Mouse (Mus musculus) c-Kit-positive CD71-negative TER-119-negative erythroid progenitor cells, embryonic 14.5 days (primary cell): Measurements from ENCODE around the gene Tenm1.

ENCODE experiments used
- DNase-seq: peaks from one replicate; pipeline ENCODE4 v3.0.0-alpha.2; 2013; ENCODE audit warnings: low read depth

Gene Tenm1

GRCm38 (mm10) chrX:43428855-43429263, at the start of gene Tenm1:
Gene Tenm1 (minus strand): TSS chrX:43429126.
- DNase-seq = no peak

GRCm38 (mm10) chrX:43467311-43467710, 38.4 kb upstream of the Tenm1 start:
- DNase-seq = no peak

- no peak for DNase-seq
These were observed 1.7 kb upstream of the Tenm1 start for GRCm38 (mm10) chrX:43430581-43430980.

GRCm38 (mm10) chrX:43429982-43430531, 1.1 kb upstream of the Tenm1 start:
- DNase-seq = no peak

- no peak for DNase-seq
These were observed 411 bp upstream of the Tenm1 start for GRCm38 (mm10) chrX:43429337-43429736.

- DNase-seq = no peak
These were observed 963 bp downstream of the Tenm1 start for GRCm38 (mm10) chrX:43427961-43428365.

- no peak for DNase-seq
These were observed 1.8 kb downstream of the Tenm1 start for GRCm38 (mm10) chrX:43427111-43427510.

GRCm38 (mm10) chrX:43397957-43398356, 31.0 kb downstream of the Tenm1 start:
- DNase-seq = no peak

- no peak for DNase-seq
These were observed 40.8 kb downstream of the Tenm1 start for GRCm38 (mm10) chrX:43388106-43388505.

GRCm38 (mm10) chrX:43372526-43372925, 56.4 kb downstream of the Tenm1 start:
- no peak for DNase-seq

GRCm38 (mm10) chrX:43319351-43319750, 109.6 kb downstream of the Tenm1 start:
- DNase-seq = no peak

GRCm38 (mm10) chrX:43317801-43318520, 111.0 kb downstream of the Tenm1 start:
- DNase-seq = no peak

- no peak for DNase-seq
These were observed 193.1 kb downstream of the Tenm1 start for GRCm38 (mm10) chrX:43235844-43236243.

- no peak for DNase-seq
These were observed 223.9 kb downstream of the Tenm1 start for GRCm38 (mm10) chrX:43205003-43205402.

- DNase-seq = no peak
These were observed 226.6 kb downstream of the Tenm1 start for GRCm38 (mm10) chrX:43202249-43202783.

- no peak for DNase-seq
These were observed 246.0 kb downstream of the Tenm1 start for GRCm38 (mm10) chrX:43182975-43183374.

GRCm38 (mm10) chrX:43151561-43151960, 277.4 kb downstream of the Tenm1 start:
- DNase-seq = no peak

- no peak for DNase-seq
These were observed 299.2 kb downstream of the Tenm1 start for GRCm38 (mm10) chrX:43129696-43130095.

- DNase-seq = no peak
These were observed 306.4 kb downstream of the Tenm1 start for GRCm38 (mm10) chrX:43122491-43122890.

GRCm38 (mm10) chrX:43122001-43122400, 306.9 kb downstream of the Tenm1 start:
- no peak for DNase-seq

GRCm38 (mm10) chrX:42986100-42986499, 442.8 kb downstream of the Tenm1 start:
- DNase-seq = no peak

- DNase-seq = peak; percentile 4
These were observed 455.4 kb downstream of the Tenm1 start for GRCm38 (mm10) chrX:42973562-42973961.

- DNase-seq = no peak
These were observed 461.3 kb downstream of the Tenm1 start for GRCm38 (mm10) chrX:42967611-42968010.

- no peak for DNase-seq
These were observed 567.2 kb downstream of the Tenm1 start for GRCm38 (mm10) chrX:42861731-42862130.
